Mouse (Mus musculus): ENCODE data around the gene Plekhh3.
"Not testable (repeated sequence)": the region's sequence is repeated elsewhere in the genome, so short reads cannot be mapped to it uniquely, and the experiment has no call there.

The Plekhh3 gene

GRCm38 (mm10) chr11:101149178-101150105, 21.7 kb downstream of the Plekhh3 start:
- no peak for DNase-seq (ENCODE audit: low spot score)

GRCm38 (mm10) chr11:101148751-101149150, 22.4 kb downstream of the Plekhh3 start:
- no peak for DNase-seq (ENCODE audit: low spot score)

GRCm38 (mm10) chr11:101146377-101146776, 24.8 kb downstream of the Plekhh3 start:
- DNase-seq (ENCODE audit: low spot score): peak; percentile 78

- peak; percentile 78 for DNase-seq (ENCODE audit: low spot score)
Observed at GRCm38 (mm10) chr11:101143338-101144225, 27.6 kb downstream of the Plekhh3 start.

GRCm38 (mm10) chr11:101142215-101142967, 28.8 kb downstream of the Plekhh3 start:
- no peak for DNase-seq (ENCODE audit: low spot score)

- no peak for DNase-seq (ENCODE audit: low spot score)
Observed at GRCm38 (mm10) chr11:101141088-101141487, 30.1 kb downstream of the Plekhh3 start.

GRCm38 (mm10) chr11:101140164-101140819, 30.9 kb downstream of the Plekhh3 start:
- DNase-seq (ENCODE audit: low spot score): no peak

GRCm38 (mm10) chr11:101138536-101139181, 32.5 kb downstream of the Plekhh3 start:
- peak; percentile 89 for DNase-seq (ENCODE audit: low spot score)

GRCm38 (mm10) chr11:101137000-101137399, 34.2 kb downstream of the Plekhh3 start:
- no peak for DNase-seq (ENCODE audit: low spot score)

- no peak for DNase-seq (ENCODE audit: low spot score)
Observed at GRCm38 (mm10) chr11:101134217-101134865, 36.8 kb downstream of the Plekhh3 start.

- no peak for DNase-seq (ENCODE audit: low spot score)
Observed at GRCm38 (mm10) chr11:101133037-101133436, 38.1 kb downstream of the Plekhh3 start.

GRCm38 (mm10) chr11:101131701-101132100, 39.5 kb downstream of the Plekhh3 start:
- DNase-seq (ENCODE audit: low spot score): peak; percentile 59

- no peak for DNase-seq (ENCODE audit: low spot score)
Observed at GRCm38 (mm10) chr11:101131187-101131586, 40.0 kb downstream of the Plekhh3 start.

GRCm38 (mm10) chr11:101130056-101130756, 40.9 kb downstream of the Plekhh3 start:
- no peak for DNase-seq (ENCODE audit: low spot score)

- DNase-seq (ENCODE audit: low spot score): no peak
Observed at GRCm38 (mm10) chr11:101128996-101129577, 42.1 kb downstream of the Plekhh3 start.

GRCm38 (mm10) chr11:101127075-101127474, 44.1 kb downstream of the Plekhh3 start:
- DNase-seq (ENCODE audit: low spot score): no peak

- not testable (repeated sequence) for DNase-seq (ENCODE audit: low spot score)
Observed at GRCm38 (mm10) chr11:101125008-101125407, 46.1 kb downstream of the Plekhh3 start.

GRCm38 (mm10) chr11:101124494-101124893, 46.7 kb downstream of the Plekhh3 start:
- not testable (repeated sequence) for DNase-seq (ENCODE audit: low spot score)

GRCm38 (mm10) chr11:101120545-101121188, 50.5 kb downstream of the Plekhh3 start:
- DNase-seq (ENCODE audit: low spot score): peak; percentile 37

All from retina, embryonic 14.5 days (tissue).